Mouse (Mus musculus): ENCODE data around the gene Klhl29. TPM values are rescaled to one million over a fixed set of nuclear protein-coding genes. Genes with fewer than 3 reads are reported as not detected.

The Klhl29 gene
- total and polyA plus RNA-seq, 3 experiments: not detected

DNA sequence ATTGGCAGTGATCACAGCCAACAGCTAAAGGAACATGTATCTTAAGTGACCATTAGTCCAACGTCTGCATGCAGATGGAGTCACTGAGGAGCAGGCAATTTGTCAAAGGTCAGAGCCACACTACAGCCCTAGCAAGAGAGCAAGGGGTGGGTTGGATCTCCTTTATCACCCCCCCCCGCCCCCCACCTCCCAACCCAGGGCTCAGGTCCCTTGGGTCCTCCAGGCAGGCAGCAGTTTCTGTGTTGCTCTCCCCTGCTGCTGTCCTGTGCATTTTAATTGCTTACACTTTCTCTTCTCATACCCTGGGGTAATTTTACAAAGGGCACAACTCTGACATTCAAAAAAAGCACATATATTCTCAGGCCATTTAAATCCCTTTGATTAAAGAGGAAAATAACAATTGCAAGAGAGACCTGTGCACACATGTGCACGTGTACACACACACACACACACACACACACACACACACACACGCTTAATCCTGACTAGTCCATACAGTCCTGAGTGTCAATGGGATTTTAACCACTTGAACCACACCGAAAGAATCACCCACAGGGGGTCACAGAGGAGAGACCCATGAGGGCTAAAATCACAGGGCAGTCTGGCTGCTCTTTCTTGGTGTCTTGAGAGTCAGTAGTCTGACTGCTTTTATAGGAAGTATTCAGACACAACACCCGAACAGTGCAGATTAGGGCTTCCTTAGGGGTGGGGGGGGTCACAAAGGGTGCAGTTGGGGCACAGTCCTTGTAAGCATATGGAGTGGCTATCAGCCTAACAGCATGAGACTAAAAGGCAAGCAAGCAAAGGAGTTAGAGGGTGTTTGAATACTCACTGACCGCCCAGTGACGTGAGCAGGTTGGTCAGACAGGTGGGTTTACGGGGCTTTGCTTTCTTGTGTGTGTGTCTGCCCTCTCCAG, 108.0 kb downstream of the Klhl29 start:
- TF ChIP-seq JUND (IDR thresholded peaks at IDR 0.05; ENCODE audit: low read depth, low read length) (no peak), ZC3H11A (IDR thresholded peaks at IDR 0.05; ENCODE audit: low read depth, low read length) (no peak), POLR2AphosphoS5 (IDR thresholded peaks at IDR 0.05; ENCODE audit: borderline replicate concordance, low read depth, low read length) (no peak), POLR2AphosphoS2 (IDR thresholded peaks at IDR 0.05; ENCODE audit: low read length) (no peak), TBP (IDR thresholded peaks at IDR 0.05; ENCODE audit: low read depth, low read length) (no peak), ELF1 (IDR thresholded peaks at IDR 0.05; ENCODE audit: low read depth, low read length) (no peak), MYB (IDR thresholded peaks at IDR 0.05; ENCODE audit: low read depth, low read length) (no peak), TCF12 (IDR thresholded peaks at IDR 0.05; ENCODE audit: low read depth, low read length) (no peak), MAX (IDR thresholded peaks at IDR 0.05; ENCODE audit: low read length) (no peak), MEF2A (IDR thresholded peaks at IDR 0.05; ENCODE audit: extremely low read depth, insufficient replicate concordance, low read depth, low read length, poor library complexity, severe bottlenecking) (no peak), CHD1 (IDR thresholded peaks at IDR 0.05; ENCODE audit: low read depth, low read length) (no peak), HCFC1 (IDR thresholded peaks at IDR 0.05; ENCODE audit: low read depth, low read length) (no peak), ZNF384 (IDR thresholded peaks at IDR 0.05; ENCODE audit: low read depth, low read length) (no peak), TAL1 (IDR thresholded peaks at IDR 0.05; ENCODE audit: low read length) (no peak), SIN3A (IDR thresholded peaks at IDR 0.05; ENCODE audit: low read length) (no peak), NELFE (IDR thresholded peaks at IDR 0.05; ENCODE audit: low read depth, low read length) (no peak), NRF1 (IDR thresholded peaks at IDR 0.05; ENCODE audit: insufficient read depth, low read depth, low read length, poor library complexity, severe bottlenecking) (no peak)
- no peaks in the 10 kb centered on the region for H3K36me3 ChIP-seq (ENCODE audit: control insufficient read depth in 1 of 2, insufficient read depth in 2 of 2, low read length in 2 of 2)
- no peaks in the 10 kb centered on the region for H3K9me3 ChIP-seq (replicated peaks; ENCODE audit: insufficient read depth, low read length)
- H3K79me2 ChIP-seq (ENCODE audit: control insufficient read depth, insufficient read depth, low read length, poor library complexity): no peaks in the 10 kb centered on the region
- no peak overlapping the region for H3K9ac ChIP-seq (ENCODE audit: control insufficient read depth, low read depth, low read length, poor library complexity, severe bottlenecking)
- H3K4me3 ChIP-seq (ENCODE audit: control insufficient read depth in 1 of 2, insufficient read depth in 1 of 2, low read depth in 2 of 2, low read length in 2 of 2): no peak overlapping the region
- no peak for DNase-seq (ENCODE audit: low read depth, low spot score)
- no peaks in the 10 kb centered on the region for H3K27me3 ChIP-seq (ENCODE audit: control insufficient read depth in 1 of 2, insufficient read depth in 2 of 2, low read length in 2 of 2)
- no peak overlapping the region for H3K27ac ChIP-seq (ENCODE audit: control insufficient read depth, low read depth, low read length)
- no peaks in the 10 kb centered on the region for H3K4me1 ChIP-seq (ENCODE audit: control insufficient read depth in 1 of 2, insufficient read depth in 2 of 2, low read length in 2 of 2)

GRCm38 (mm10) chr12:5266773-5267172, 108.7 kb downstream of the Klhl29 start:
- TF ChIP-seq BHLHE40 (IDR thresholded peaks at IDR 0.05; ENCODE audit: borderline replicate concordance, low read depth, low read length) (no peak), TAL1 (IDR thresholded peaks at IDR 0.05; ENCODE audit: low read length) (no peak), ETS1 (IDR thresholded peaks at IDR 0.05; ENCODE audit: low read depth, low read length) (no peak), CTCF (IDR thresholded peaks at IDR 0.05 in 2 of 3, conservative IDR thresholded peaks at IDR 0.05 in 1 of 3; ENCODE audit: control insufficient read depth in 1 of 3, insufficient read depth in 1 of 3, low read depth in 2 of 3, low read length in 3 of 3, poor library complexity in 1 of 3, severe bottlenecking in 1 of 3) (no peak), NELFE (IDR thresholded peaks at IDR 0.05; ENCODE audit: low read depth, low read length) (no peak), JUND (IDR thresholded peaks at IDR 0.05; ENCODE audit: low read depth, low read length) (no peak), CHD2 (IDR thresholded peaks at IDR 0.05; ENCODE audit: low read length) (no peak), RCOR1 (IDR thresholded peaks at IDR 0.05; ENCODE audit: low read depth, low read length) (no peak), EP300 (IDR thresholded peaks at IDR 0.05; ENCODE audit: low read depth in 1 of 2, low read length in 2 of 2) (no peak), GABPA (IDR thresholded peaks at IDR 0.05; ENCODE audit: low read depth, low read length) (no peak), MXI1 (IDR thresholded peaks at IDR 0.05; ENCODE audit: low read depth, low read length) (no peak), E2F4 (IDR thresholded peaks at IDR 0.05; ENCODE audit: borderline replicate concordance, low read depth, low read length) (no peak), TCF12 (IDR thresholded peaks at IDR 0.05; ENCODE audit: low read depth, low read length) (no peak), SIN3A (IDR thresholded peaks at IDR 0.05; ENCODE audit: low read length) (no peak), NRF1 (IDR thresholded peaks at IDR 0.05; ENCODE audit: insufficient read depth, low read depth, low read length, poor library complexity, severe bottlenecking) (no peak), HCFC1 (IDR thresholded peaks at IDR 0.05; ENCODE audit: low read depth, low read length) (no peak), SMC3 (IDR thresholded peaks at IDR 0.05; ENCODE audit: low read depth, low read length) (no peak), ZC3H11A (IDR thresholded peaks at IDR 0.05; ENCODE audit: low read depth, low read length) (no peak), MYB (IDR thresholded peaks at IDR 0.05; ENCODE audit: low read depth, low read length) (no peak)
- H3K4me3 ChIP-seq (ENCODE audit: control insufficient read depth in 1 of 2, insufficient read depth in 1 of 2, low read depth in 2 of 2, low read length in 2 of 2): no peak overlapping the region
- no peaks in the 10 kb centered on the region for H3K27me3 ChIP-seq (ENCODE audit: control insufficient read depth in 1 of 2, insufficient read depth in 2 of 2, low read length in 2 of 2)
- no peaks in the 10 kb centered on the region for H3K36me3 ChIP-seq (ENCODE audit: control insufficient read depth in 1 of 2, insufficient read depth in 2 of 2, low read length in 2 of 2)
- no peaks in the 10 kb centered on the region for H3K4me1 ChIP-seq (ENCODE audit: control insufficient read depth in 1 of 2, insufficient read depth in 2 of 2, low read length in 2 of 2)
- no peak overlapping the region for H3K9ac ChIP-seq (ENCODE audit: control insufficient read depth, low read depth, low read length, poor library complexity, severe bottlenecking)
- H3K79me2 ChIP-seq (ENCODE audit: control insufficient read depth, insufficient read depth, low read length, poor library complexity): no peaks in the 10 kb centered on the region
- H3K27ac ChIP-seq (ENCODE audit: control insufficient read depth, low read depth, low read length): no peak overlapping the region
- no peak for DNase-seq (ENCODE audit: low read depth, low spot score)
- H3K9me3 ChIP-seq (replicated peaks; ENCODE audit: insufficient read depth, low read length): no peaks in the 10 kb centered on the region
